Mouse (Mus musculus) adipocyte (in vitro differentiated cells): ENCODE data around the gene Olfr410.
A peak's percentile ranks its signal among the peaks of the same experiment; 100 is the strongest.

ENCODE experiments used
- DNase-seq: peaks from one replicate; pipeline ENCODE4 v3.0.0-alpha.2; 2016; ENCODE audit warnings: low spot score

Gene Olfr410

GRCm38 (mm10) chr11:74337931-74338330, at the start of gene Olfr410:
Gene Olfr410 (minus strand): TSS chr11:74338031.
- no peak for DNase-seq

- no peak for DNase-seq
Observed at GRCm38 (mm10) chr11:74387203-74387602, 49.4 kb upstream of the Olfr410 start.

- no peak for DNase-seq
Observed at GRCm38 (mm10) chr11:74385674-74386073, 47.8 kb upstream of the Olfr410 start.

GRCm38 (mm10) chr11:74379166-74379873, 41.5 kb upstream of the Olfr410 start:
- no peak for DNase-seq

- peak; percentile 76 for DNase-seq
Observed at GRCm38 (mm10) chr11:74376847-74377246, 39.0 kb upstream of the Olfr410 start.

GRCm38 (mm10) chr11:74371393-74372100, 33.7 kb upstream of the Olfr410 start:
- DNase-seq, result peak; percentile 90

- no peak for DNase-seq
Observed at GRCm38 (mm10) chr11:74361769-74362168, 23.9 kb upstream of the Olfr410 start, which contains the start of gene Olfr412. Gene Olfr412 (plus strand): TSS chr11:74362069.

GRCm38 (mm10) chr11:74352550-74352949, 14.7 kb upstream of the Olfr410 start, which contains the start of gene Olfr411:
Gene Olfr411 (minus strand): TSS chr11:74352650.
- DNase-seq, result no peak

GRCm38 (mm10) chr11:74328781-74329180, 9.1 kb downstream of the Olfr410 start:
- DNase-seq, result no peak

GRCm38 (mm10) chr11:74326044-74326443, 11.8 kb downstream of the Olfr410 start:
- no peak for DNase-seq

- DNase-seq, result no peak
Observed at GRCm38 (mm10) chr11:74287256-74287655, 50.6 kb downstream of the Olfr410 start.

- DNase-seq, result no peak
Observed at GRCm38 (mm10) chr11:74283436-74283835, 54.4 kb downstream of the Olfr410 start, which contains the start of gene Olfr59. Gene Olfr59 (plus strand): TSS chr11:74283736.
